Mouse (Mus musculus) thymus, postnatal 4 days (tissue): ENCODE measurements around the gene Timeless.
"Not testable (repeated sequence)": the region's sequence is repeated elsewhere in the genome, so short reads cannot be mapped to it uniquely, and the experiment has no call there.

Source experiments
- DNase-seq: peaks from one replicate; pipeline ENCODE4 v3.0.0; 2021

Timeless gene

GRCm38 (mm10) chr10:128231697-128232419, at the start of gene Timeless:
Gene Timeless, plus strand, starts transcription at chr10:128232065.
- DNase-seq: peak; percentile 94

- DNase-seq: no peak
These were observed 47.6 kb upstream of the Timeless start for GRCm38 (mm10) chr10:128184296-128184695.

- no peak for DNase-seq
These were observed 46.5 kb upstream of the Timeless start for GRCm38 (mm10) chr10:128185277-128185940.

GRCm38 (mm10) chr10:128185959-128186358, 45.9 kb upstream of the Timeless start:
- peak; percentile 88 for DNase-seq

GRCm38 (mm10) chr10:128187181-128187605, 44.7 kb upstream of the Timeless start:
- DNase-seq: no peak

- peak; percentile 85 for DNase-seq
These were observed 43.5 kb upstream of the Timeless start for GRCm38 (mm10) chr10:128188242-128188877.

GRCm38 (mm10) chr10:128191472-128191871, 40.4 kb upstream of the Timeless start:
- DNase-seq: no peak

- not testable (repeated sequence) for DNase-seq
These were observed 39.7 kb upstream of the Timeless start for GRCm38 (mm10) chr10:128192030-128192766.

GRCm38 (mm10) chr10:128193113-128193512, 38.8 kb upstream of the Timeless start:
- no peak for DNase-seq

GRCm38 (mm10) chr10:128194024-128194550, 37.8 kb upstream of the Timeless start, which contains the start of gene Gls2:
Gene Gls2, plus strand, starts transcription at chr10:128194457.
- DNase-seq: peak; percentile 97

- peak; percentile 76 for DNase-seq
These were observed 37.1 kb upstream of the Timeless start for GRCm38 (mm10) chr10:128194551-128195461.

- DNase-seq: no peak
These were observed 30.0 kb upstream of the Timeless start for GRCm38 (mm10) chr10:128201856-128202255.

- no peak for DNase-seq
These were observed 26.9 kb upstream of the Timeless start for GRCm38 (mm10) chr10:128204941-128205340.

GRCm38 (mm10) chr10:128208326-128208725, 23.5 kb upstream of the Timeless start:
- no peak for DNase-seq

- no peak for DNase-seq
These were observed 22.4 kb upstream of the Timeless start for GRCm38 (mm10) chr10:128209311-128210009.

- DNase-seq: no peak
These were observed 21.7 kb upstream of the Timeless start for GRCm38 (mm10) chr10:128210131-128210530.

GRCm38 (mm10) chr10:128210954-128211353, 20.9 kb upstream of the Timeless start:
- DNase-seq: peak; percentile 30

GRCm38 (mm10) chr10:128211390-128212108, 20.3 kb upstream of the Timeless start, which contains the start of gene Spryd4:
Gene Spryd4, minus strand, starts transcription at chr10:128211807.
- DNase-seq: peak; percentile 93

- DNase-seq: no peak
These were observed 19.7 kb upstream of the Timeless start for GRCm38 (mm10) chr10:128212148-128212547.

GRCm38 (mm10) chr10:128212871-128213323, 19.0 kb upstream of the Timeless start:
- peak; percentile 78 for DNase-seq
